Mouse (Mus musculus): ENCODE results near the gene Asb2.

Asb2 gene

DNA sequence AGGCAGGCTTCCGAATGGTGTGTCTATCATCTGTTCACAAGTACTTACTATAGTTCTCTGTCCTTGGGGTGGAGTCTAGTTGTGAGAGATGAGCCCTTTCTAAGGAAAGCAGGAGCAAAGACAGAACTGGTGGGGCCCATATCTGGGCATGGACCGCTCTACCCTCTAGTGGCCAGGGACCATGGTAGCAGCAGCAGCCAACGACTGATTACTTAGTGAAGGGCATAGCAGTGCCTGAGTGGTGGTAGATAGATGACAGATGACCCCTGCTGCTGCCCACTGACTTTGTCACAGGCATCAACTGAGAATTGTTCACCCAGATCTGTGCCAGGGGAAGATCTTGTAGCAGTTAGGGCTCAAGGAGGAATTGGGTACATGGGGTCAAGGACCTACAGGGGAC is 33.0 kb downstream of the Asb2 start:
- no peak for DNase-seq (ENCODE audit: low spot score)

DNA sequence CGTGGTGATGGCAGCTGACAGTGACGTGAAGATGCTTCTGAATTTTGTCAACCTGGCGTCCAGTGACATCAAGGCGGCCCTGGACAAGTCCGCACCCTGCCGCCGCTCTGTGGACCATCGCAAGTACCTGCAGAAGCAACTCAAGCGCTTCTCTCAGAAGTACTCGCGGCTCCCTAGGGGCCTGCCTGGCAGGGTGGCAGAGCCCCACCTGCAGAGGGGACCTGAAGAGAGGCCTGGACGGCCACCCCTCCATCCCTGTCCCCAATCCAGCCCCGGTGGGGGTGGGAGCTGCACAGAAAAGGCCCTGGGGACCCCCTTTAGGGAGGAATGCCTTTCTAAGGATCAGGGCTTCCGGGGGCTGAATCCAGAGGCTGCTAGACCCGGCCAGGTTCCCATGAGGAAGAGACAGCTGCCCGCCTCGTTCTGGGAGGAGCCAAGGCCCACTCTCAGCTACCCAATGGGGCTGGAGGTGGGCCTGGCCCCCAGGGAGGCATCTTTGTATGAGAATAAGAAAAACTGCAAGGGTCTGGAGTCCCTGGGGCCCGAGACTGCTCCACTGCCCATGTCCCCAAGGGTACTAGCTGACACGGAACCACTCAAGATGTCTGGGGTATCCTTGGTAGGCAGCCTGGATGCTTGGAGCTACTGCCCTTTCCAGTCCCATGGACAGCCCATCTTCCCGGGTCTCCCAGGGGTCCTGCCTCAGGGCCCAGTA is 39.8 kb downstream of the Asb2 start:
- no peak for DNase-seq (ENCODE audit: low spot score)

DNA sequence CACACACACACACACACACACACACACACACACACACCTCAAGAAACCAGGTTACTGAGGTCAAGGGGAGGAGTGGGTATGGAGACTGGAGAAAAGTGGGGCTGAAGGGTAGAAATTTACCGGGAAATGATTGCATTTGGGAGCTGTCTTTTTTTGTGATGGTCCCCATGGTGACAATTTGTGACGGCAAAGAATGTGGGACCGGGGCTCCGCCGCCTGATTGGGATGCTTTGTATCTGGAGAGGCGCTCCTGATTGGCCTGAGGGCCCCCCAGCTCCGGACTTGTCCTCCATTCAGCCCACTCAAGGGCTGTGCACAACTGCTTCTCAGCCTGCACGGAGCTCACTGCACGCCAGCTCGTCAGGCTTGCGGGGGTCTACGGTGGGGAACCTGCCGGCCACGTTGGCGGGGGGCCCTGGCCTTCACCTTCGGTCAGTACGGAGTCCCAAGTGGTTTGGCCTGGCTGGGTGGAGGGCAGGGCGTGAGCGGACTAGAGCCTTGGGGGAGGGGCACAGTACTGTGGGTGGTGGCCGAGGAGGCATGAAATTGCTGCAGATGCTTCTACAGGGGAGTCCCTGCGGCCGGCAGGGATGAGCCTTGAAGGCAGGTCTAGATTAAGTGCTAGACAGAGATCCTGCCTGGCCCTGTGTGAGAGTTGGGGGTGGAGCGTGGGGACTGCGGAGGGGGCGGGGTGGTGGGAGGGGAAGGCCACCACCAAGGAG is 41.0 kb downstream of the Asb2 start:
- DNase-seq (ENCODE audit: low spot score): no peak

DNA sequence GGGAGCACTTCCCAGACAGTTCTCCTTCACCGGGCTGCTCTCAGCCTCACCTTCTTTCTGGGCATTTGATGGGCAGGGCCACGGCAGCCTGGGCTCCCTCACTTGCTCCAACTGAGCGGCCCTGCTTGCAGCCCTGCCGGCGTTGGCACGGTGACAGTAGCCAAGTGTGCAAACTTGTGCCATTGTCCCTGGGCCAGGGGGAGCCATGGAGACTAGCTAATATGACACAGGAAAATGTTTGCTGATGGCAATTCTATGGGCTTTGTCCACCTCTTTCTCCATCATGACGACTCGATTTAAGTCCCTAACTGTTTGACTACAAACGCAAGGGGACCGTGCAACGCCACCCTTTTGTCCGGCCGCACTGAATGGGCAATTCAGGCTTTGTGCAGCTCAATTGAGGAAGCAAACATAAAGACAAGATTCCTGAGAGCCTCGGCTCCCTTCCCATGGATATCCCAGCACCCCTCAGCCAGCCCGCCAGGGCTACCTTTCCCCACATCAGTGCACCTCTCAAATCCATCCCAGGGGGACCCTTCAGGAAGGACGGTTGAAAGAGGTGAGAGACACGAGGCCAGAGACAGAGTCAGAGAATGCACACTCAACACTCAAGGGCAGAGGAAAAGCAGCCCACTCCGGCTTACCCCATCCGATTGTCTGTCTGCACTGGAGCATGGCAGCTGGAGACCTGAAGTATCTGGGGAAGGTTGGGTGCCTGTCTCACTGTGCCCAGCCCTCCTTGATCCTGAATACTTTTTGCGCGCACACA is 41.7 kb downstream of the Asb2 start:
- no peak for DNase-seq (ENCODE audit: low spot score)

DNA sequence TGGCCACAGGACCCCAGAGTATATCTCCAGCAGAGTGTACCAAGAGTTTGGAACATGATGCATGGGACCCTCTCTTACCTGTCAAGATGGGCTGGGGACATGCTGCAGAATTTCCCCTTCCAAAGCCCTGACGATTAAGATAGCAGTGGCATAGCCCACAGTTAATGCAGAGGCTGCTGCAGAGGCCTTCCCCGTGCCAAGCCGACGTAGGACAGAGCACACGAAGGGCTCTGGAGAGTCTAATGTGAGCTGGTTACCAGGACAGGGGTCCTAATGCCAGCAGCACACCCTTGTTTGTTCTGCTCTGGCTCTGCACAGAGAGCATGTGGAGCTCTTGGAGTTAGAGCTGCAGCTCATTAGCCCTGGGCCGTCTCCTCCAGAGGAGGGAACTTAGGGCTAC is 42.5 kb downstream of the Asb2 start:
- DNase-seq (ENCODE audit: low spot score): no peak

DNA sequence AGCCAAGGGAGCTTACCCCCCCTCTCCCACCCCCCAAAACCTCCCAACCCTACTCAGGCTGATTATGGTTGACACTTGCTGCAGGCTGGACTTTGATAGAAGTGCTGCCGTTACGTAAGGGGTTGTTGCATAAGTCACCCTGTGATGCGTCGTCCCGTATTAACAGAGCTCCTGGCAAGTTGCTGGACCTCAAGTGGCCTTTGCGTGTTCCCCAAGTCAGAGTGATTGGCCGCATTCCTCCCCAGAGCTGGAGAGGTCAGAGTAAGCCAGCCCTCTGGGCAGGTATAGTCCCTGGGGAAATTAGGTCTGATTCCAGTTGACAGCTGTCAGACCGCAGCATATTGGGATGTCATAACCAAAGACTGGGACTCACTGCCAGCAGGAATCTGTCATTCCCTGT is 43.9 kb downstream of the Asb2 start:
- peak; percentile 73 for DNase-seq (ENCODE audit: low spot score)

DNA sequence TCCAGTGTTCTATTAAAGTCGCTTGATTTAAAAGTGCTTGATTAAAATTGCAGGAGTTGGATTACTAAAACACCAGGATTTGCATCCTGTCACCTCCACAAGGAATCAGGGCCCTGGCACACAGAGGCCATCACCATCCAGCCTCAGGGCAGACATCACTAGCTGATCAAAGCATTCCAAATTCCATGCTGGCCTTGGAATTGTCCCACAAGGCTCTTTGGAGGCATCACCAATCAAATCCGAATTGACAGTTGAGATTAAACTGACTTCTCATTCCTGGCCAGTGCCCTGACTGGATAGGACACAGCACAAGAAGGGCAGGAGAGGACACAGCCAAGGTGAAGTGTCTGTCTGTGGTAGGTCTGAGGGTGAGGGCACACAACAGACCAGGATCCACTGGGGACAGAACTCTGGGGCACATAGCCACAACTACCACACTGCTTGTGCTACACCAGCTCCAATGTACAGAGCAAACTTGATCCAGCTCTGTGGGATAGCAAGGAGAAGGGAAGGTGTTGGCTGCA is 45.0 kb downstream of the Asb2 start, which contains the start of gene Fam181a:
Fam181a (plus strand) TSS at position 232 of the 524 bp plus-strand sequence.
- DNase-seq (ENCODE audit: low spot score): no peak

DNA sequence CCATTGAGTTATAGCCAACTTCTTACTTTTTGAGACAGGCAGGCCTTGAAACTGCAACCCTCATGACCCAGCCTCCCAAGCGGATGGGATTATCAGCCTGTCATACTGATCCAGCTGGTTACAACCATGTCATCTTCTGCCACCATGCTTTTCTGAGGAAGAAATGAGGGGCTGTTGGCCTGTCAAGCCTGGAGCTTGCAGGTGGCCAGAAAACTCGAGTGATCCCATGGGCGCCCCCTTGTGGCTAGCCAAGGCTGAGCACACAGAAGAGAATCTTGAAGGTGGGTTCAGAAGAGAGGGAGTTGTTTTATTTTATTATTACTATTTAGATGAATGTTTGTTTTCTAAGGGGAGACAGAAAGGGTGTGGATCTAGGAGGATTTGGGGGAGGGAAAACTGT is 49.1 kb downstream of the Asb2 start:
- DNase-seq (ENCODE audit: low spot score): no peak

DNA sequence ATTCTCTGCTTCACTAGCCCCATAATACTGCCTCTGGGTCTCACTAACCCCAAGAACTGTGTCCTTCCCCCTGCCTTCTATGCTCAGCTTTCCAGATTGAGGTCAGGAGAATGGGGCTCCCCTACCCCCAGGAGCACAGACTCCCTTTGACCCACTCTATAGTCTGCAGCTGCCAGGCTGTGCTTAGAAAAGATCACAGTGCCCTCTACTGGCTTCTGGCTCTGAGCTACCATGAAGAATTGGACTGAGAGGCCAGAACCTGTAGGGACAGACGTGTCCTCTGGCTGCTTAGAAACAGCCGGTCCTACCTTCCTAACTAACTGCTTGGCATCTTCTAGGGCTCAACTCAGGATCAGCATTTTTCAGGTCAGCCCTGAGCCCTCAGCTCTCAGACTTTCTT is 49.6 kb downstream of the Asb2 start:
- no peak for DNase-seq (ENCODE audit: low spot score)

DNA sequence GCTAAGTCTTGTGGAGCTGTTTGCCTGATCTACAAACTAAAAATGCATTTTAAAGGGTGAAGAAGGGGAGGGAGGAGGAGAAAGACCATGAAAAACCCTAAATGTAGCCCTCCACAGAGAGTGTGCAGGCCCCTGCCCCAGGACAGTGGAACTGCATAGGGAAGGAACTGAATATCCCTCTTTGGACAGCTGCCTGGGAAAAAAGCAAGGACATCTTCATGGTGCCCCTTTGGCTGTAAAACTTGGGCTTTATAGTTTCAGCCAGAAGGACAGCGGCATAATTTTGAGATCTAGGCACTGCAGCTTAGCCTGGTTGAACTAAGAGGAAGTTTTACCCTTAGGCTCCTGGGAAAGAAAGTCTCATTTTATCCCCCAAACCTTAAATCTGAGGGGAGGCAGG is 52.8 kb downstream of the Asb2 start:
- no peak for DNase-seq (ENCODE audit: low spot score)

DNA sequence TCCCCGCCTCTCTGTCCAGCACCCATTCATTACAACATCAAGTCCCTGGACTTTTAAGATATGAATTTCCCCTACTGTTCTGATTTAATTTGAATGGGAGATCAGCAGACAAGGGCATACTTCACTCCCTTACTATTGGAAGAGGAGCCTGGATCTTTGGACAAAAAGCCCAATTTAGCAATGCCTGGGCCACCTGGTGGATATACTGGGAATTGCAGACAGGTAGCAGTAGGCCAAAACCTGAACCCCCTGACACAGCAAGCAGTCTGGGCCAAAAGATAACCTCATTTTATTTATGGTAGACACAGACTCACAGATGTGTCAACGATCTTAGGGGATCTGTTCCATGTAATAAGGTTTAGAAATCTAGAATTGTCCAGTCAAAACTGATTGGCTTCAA is 54.2 kb downstream of the Asb2 start:
- DNase-seq (ENCODE audit: low spot score): no peak

DNA sequence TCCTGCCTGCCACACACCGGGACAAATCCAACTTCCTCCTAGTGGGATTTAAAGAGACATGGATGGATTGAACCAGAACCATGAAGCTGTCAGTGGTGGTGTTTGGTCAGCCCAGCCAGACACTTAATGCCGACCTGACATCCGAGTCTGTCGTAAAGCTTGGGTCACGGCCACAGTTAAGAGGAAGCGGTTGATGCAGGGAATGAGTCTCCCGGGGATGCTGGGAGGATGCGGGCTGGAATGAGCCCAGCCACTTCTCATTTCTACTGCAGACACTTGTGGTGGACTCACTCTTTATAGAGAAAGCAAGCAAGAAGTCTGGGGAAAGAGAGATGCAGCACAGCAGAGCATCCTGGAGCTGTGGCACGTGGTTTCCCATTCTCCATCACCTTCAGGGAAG is 55.3 kb downstream of the Asb2 start:
- no peak for DNase-seq (ENCODE audit: low spot score)

DNA sequence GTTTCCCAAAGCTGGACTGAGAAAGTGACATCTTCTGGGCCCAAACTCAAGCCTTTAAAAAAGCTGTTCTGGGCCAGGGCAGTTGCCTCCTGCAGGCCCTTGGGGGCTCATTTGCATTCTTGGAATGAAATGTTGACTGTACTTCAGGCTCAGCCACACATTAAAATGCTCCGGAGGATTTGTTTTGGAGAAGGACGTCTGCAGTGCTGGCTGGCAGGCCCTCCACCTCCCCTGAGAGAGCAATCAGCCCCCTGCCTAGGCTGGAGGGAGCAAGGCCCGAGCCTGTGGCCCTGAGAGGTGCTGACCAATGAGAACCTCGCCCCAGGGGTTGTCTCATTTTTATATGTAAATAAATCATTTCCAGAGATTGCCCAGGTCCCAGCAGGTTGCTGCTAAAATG is 59.5 kb downstream of the Asb2 start:
- no peak for DNase-seq (ENCODE audit: low spot score)

DNA sequence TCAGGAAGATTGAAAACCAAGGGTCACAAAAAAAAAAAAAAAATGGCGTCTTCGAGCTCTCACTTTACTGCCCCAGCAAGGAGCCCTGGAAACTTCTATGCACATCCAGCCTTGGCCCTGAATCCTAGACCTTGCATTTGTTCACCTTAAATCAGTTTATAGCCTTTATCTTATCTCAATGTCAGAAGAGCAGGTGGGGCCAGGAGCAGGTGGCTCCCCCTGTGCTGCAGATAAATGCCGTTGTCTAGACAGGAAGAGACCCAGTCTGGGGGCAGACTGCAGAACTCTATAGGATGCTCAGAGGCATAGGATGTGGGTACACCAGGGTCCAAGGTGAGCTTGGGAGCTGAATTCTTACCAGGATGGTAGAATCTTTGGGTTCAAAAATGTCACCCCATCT is 63.4 kb downstream of the Asb2 start:
- DNase-seq (ENCODE audit: low spot score): no peak

DNA sequence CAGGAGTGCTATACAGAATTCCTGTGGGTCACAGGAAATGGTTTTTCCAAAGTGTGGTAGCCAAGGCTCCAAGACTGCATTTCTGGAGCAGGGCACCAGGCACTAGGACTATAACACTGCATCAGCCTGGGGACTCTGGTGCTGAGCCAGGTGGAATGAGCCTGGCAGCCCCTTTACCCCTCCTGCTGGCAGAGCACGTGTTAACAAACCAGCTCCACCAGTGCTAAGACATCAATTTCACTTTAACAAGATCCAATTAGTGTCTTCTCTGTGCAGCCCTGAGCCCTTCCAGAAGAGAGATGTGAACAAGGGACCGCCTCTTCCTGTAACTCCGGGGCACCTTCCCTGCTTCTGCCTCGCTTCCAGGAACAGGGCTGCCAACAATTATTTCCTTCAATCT is 68.5 kb downstream of the Asb2 start:
- no peak for DNase-seq (ENCODE audit: low spot score)

DNA sequence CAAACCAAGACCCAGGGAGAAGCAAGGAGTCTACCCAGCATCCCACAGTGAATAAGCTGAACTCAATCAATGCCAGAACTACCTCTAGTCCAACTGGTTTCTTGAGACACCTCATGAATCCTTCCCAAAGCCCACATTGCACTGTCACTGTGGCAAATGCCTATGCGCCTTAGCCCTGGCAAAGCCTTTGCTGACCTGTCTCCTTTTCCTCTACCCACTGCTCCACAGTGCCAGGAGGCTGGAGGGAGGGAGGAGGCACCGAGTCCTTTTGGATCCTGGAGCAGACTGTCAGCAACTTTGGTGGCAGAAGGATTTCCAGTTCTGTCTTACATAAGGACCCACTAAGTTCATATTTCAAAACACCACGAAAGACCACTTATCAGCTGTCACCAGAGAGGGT is 72.4 kb downstream of the Asb2 start:
- DNase-seq (ENCODE audit: low spot score): no peak

DNA sequence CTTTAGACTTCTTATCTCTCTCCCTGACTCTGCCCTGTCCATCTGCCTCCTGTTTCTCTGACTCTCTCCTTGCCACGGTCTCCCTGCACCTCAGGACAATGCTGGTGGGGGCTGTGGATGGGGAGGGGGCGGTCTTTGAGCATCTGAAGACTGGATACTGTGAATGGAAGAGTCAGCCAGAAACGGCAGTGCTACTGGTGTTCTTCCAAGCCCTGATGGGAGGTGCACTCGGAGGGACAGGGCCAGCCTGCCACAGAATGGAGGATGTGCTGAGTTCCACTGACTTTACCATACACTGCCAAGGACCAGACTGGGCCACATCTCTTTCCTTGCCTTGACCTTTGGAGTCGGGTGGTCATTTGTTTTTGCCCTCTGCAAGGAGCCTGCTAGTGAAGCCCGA is 72.9 kb downstream of the Asb2 start:
- no peak for DNase-seq (ENCODE audit: low spot score)

DNA sequence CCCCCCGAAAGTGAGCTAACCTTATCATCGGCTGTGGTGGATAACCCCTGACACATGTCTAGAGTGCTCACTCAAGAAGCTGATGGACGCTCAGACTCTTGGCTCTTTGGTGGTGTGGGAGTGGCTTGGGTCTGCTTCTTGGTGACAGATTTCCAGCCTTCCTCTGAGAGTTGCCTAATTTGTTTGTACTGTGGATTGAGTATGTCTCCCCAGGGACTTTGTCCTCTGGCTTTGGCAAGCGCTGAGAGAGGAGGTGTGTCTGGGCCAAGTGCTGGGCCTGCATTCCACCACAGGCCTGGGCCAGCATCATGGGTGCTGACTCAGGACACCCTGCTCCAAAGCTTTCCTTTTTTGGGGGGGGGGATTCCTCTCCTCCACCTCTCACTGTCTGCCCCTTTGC is 73.9 kb downstream of the Asb2 start:
- DNase-seq (ENCODE audit: low spot score): peak; percentile 79

DNA sequence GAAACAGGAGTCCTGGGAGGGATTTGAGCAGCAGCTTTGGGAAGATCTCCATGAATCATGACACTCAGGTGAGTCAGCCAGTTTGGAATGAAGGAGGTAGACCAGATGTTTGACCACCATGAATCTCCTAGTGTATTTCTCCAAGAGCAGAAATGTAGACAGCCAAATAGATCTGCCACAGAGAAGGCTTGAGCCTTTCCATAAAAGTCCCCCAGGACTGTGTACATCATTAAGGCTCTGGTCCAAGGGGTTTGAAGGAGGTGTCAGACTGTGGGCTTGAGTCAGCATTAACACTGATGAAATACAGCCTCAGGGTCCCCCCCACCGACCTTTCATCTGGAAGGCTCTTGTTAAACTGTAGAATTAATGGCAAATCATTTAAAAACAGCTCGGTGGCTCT is 74.3 kb downstream of the Asb2 start:
- no peak for DNase-seq (ENCODE audit: low spot score)

DNA sequence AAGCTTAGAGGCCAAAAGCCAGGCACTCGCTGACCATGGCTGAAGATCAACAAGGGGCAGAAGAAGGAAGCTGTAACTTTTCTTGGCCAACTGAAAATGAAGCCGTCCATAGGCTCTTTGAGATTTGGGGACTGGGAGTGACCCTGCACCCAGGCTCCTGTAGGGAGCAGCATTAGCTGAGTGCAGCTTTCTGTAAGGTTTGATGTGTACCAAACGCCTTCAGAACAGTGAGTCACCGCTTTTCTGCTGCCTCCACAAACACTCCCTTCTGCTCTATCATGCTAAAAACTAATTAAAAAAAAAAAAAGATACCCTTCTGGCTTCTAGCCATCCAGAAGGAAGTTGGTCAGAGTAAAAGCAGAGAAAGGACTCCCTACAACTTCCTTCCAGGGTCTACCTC is 79.4 kb downstream of the Asb2 start:
- no peak for DNase-seq (ENCODE audit: low spot score)

DNA sequence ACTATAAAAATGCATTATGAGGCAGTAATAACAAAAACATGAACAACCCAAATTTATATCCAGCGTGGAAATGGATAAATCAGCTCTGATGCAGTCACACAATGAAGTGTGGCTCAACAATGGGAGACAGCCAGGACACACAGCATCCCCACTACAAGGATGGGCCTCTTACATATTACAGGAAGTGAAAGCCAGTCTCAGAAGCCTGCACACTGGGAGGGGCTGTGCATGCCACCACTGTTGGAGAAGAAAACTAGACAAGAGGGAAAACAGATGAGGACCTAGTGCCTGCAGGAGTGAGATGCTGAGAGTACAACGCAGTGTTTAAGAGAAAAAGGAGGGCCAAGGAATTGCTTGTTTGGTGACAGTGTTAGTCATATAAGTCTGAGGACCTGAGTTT is 82.1 kb downstream of the Asb2 start:
- DNase-seq (ENCODE audit: low spot score): no peak

DNA sequence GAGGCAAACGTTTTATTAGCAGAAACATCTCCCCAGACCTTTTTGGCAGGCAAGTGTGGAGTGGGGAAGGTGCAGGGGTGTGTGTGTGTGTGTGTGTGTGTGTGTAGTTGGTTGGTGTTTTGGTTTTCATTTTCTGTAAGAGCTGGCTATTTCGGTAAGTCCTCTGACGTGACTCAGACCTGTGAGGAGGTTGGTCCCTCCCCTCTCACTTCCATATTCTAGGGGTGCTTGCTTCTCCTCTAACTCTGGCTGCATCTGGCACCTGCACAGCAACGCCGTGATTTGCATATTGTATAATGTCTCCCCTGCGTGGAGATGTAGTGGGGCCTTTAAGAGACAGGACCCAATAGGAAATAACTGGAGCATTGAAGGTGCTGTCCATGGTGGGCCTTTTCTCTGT is 82.8 kb downstream of the Asb2 start:
- DNase-seq (ENCODE audit: low spot score): no peak

DNA sequence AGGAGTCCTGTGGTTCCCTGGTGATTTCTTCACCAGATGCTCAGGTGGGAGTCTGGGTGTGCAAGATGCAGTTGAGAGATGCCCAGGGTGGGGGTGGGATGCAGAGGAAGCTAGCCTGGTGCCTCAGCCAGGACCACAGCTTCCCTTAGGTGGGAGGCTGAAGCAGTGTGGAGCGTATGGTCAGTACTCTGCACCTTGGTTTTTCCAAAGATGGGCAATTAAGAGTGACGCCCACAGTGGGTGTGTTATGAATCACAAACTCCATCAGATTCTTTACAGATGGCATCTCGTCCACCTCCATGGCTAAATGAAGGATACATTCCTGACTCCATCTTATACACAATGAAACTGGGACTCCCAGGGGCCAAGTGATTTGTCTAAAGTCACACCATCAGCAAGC is 83.6 kb downstream of the Asb2 start:
- DNase-seq (ENCODE audit: low spot score): no peak
